Mouse (Mus musculus) retina, adult 2 months (tissue): ENCODE data around the gene Fam189a2.
A peak's percentile ranks its signal among the peaks of the same experiment; 100 is the strongest.

Source experiments
- DNase-seq: peaks from one replicate; pipeline ENCODE4 v3.0.0-alpha.2; 2012; ENCODE audit warnings: low read depth, low spot score

The Fam189a2 gene

GRCm38 (mm10) chr19:24025876-24026275 is 4.9 kb downstream of the Fam189a2 start:
- DNase-seq, result peak; percentile 48

GRCm38 (mm10) chr19:24024667-24025066 is 6.2 kb downstream of the Fam189a2 start:
- DNase-seq, result no peak

GRCm38 (mm10) chr19:24024131-24024530 is 6.7 kb downstream of the Fam189a2 start:
- no peak for DNase-seq

- no peak for DNase-seq
Observed at GRCm38 (mm10) chr19:24023351-24023750, 7.5 kb downstream of the Fam189a2 start.

- DNase-seq, result no peak
Observed at GRCm38 (mm10) chr19:24022771-24023170, 8.0 kb downstream of the Fam189a2 start.

GRCm38 (mm10) chr19:24022301-24022700 is 8.5 kb downstream of the Fam189a2 start:
- DNase-seq, result no peak

- DNase-seq, result no peak
Observed at GRCm38 (mm10) chr19:24020736-24021135, 10.1 kb downstream of the Fam189a2 start.

GRCm38 (mm10) chr19:24019609-24020008 is 11.2 kb downstream of the Fam189a2 start:
- no peak for DNase-seq

GRCm38 (mm10) chr19:24018396-24018795 is 12.4 kb downstream of the Fam189a2 start:
- DNase-seq, result no peak

- DNase-seq, result no peak
Observed at GRCm38 (mm10) chr19:24017892-24018291, 12.9 kb downstream of the Fam189a2 start.

- DNase-seq, result no peak
Observed at GRCm38 (mm10) chr19:24017427-24017826, 13.4 kb downstream of the Fam189a2 start.

GRCm38 (mm10) chr19:24016706-24017386 is 14.0 kb downstream of the Fam189a2 start:
- DNase-seq, result no peak

GRCm38 (mm10) chr19:24013241-24013640 is 17.6 kb downstream of the Fam189a2 start:
- DNase-seq, result no peak

- no peak for DNase-seq
Observed at GRCm38 (mm10) chr19:24012479-24012878, 18.3 kb downstream of the Fam189a2 start.

- no peak for DNase-seq
Observed at GRCm38 (mm10) chr19:24007638-24008360, 23.0 kb downstream of the Fam189a2 start.

- DNase-seq, result no peak
Observed at GRCm38 (mm10) chr19:24007002-24007637, 23.7 kb downstream of the Fam189a2 start.

GRCm38 (mm10) chr19:23995766-23996399 is 34.9 kb downstream of the Fam189a2 start:
- DNase-seq, result no peak

- DNase-seq, result no peak
Observed at GRCm38 (mm10) chr19:23988166-23988565, 42.7 kb downstream of the Fam189a2 start.

GRCm38 (mm10) chr19:23987291-23987690 is 43.5 kb downstream of the Fam189a2 start:
- no peak for DNase-seq

GRCm38 (mm10) chr19:23984186-23984585 is 46.6 kb downstream of the Fam189a2 start:
- DNase-seq, result no peak

GRCm38 (mm10) chr19:23980598-23980997 is 50.2 kb downstream of the Fam189a2 start:
- no peak for DNase-seq

GRCm38 (mm10) chr19:23977901-23978443 is 52.8 kb downstream of the Fam189a2 start:
- DNase-seq, result no peak
